Mouse (Mus musculus) kidney, postnatal 36 days (tissue): ENCODE results near the gene Lce1e.

ENCODE experiments used
- DNase-seq, 2 experiments: peaks; one replicate each; pipeline ENCODE4 v3.0.0; 2021 to 2022; ENCODE audit warnings: mixed read lengths in 2 of 2

Lce1e gene

DNA sequence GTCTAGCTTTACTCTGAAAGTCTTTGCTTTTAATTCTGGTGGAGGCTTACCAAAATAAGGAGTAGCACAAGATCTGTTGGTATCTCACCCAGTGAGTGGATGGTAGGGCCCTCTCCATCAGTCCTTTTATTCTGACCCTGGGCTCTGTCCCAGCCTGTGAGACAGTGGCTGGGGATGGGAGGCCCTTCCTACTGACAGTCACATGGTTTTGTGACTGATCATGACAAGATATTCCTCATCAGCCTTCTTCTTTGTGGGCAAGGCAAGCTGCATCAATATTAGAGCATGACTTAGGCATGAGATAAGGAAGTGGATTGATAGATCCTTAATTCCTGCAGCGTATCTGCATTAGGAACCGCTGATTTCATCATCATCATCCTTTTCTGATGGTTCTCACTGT lies at the start of gene Lce1e:
Lce1e (minus strand) TSS at position 101 of the 400 bp plus-strand sequence.
- no peak for DNase-seq

DNA sequence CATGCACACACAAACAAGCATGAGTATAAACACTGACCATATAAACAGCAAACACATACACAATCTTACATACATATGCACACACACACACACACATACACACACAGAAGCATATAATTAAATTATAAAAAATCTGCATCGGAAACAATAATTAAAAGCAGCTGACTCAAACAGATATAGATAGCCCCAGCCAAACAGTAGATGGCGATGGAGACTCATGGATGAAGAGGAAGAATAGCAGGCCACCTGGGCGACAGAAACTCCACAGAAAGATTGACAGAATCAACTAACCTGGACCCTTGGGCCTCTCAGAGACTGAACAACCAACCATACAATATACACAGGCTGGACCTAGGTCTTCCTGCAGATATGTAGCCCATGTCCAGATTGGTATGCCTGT lies 44.3 kb upstream of the Lce1e start:
- DNase-seq, result peak in 1 of 2 experiments; percentile 2

DNA sequence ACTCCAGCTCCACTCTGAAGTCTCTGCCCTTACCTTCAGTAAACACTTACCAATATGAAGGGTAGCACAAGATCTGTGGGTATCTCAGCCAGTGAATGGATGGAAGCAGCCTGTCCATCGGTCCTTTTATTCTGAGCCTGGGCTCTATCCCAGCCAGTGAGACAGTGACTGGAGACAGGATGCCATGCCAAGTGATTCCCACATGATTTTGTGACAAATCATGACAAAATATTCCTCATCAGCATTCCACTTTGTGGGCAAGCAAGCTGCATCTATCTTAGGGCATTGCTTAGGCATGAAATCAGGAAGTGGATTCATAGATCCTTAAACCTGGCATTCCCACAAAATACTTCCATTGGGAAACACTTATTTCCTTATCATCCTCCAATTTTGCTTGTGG lies 43.4 kb upstream of the Lce1e start, which contains the start of gene Lce1g:
Lce1g (minus strand) TSS at position 101 of the 400 bp plus-strand sequence.
- no peak for DNase-seq

DNA sequence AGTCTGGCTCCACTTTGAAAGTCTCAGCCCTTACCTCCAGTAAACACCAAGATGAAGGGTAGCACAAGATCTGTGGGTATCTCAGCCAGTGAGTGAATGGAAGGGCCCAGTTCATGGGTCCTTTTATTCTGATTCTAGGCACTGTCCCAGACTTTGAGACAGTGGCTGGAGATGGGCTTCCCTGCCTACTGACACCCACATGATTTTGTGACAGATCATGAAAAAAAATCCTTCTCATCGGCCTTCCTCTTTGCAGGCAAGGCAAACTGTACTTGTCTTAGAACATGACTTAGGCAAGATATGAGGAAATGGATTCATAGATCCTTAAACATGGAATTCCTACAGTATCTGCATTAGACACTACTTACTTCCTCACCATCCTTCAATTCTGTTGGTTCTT lies 30.1 kb upstream of the Lce1e start, which contains the start of gene Gm38119:
Gm38119 (minus strand) TSS at position 101 of the 400 bp plus-strand sequence.
- DNase-seq, result no peak

DNA sequence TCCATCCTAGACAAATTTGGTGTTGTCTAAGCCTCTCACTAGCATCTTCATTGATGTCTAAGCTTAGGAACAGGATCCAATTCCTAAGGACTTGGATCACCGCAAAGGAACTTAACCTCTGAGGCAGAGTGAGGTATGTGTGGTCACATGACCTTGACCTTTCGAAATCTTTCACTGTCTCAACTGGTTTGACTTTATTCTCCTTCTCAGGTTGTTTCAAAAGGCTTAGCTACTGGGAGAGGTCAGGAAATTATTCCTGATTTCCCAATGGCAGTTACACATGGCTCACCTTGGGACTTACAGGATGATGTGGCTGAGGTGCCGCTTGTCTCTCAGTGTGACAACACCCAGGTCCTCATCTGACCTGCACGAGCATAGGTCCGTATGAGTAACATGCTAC lies 13.8 kb upstream of the Lce1e start:
- no peak for DNase-seq

GRCm38 (mm10) chr3:92720250-92720649 lies 11.4 kb upstream of the Lce1e start, which contains the start of gene Lce1f:
Gene Lce1f (minus strand): TSS chr3:92720350.
- no peak for DNase-seq

DNA sequence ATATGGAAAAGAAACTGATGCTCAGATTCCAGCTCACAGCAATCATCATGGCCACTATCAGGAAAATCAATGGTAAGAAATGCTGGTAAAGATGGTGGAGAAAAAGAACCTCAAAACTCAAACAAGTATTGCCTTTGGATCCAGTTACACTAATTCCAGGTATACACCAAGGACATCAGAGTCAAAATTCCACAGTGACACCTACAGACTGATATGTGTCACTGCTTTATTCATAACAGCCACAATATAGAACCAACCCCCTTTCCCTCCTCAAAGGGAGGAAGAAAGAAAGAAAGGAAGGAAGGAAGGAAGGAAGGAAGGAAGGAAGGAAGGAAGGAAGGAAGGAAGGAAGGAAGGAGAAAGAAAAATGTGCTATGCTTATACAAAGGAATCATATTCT lies 6.2 kb upstream of the Lce1e start:
- no peak for DNase-seq

DNA sequence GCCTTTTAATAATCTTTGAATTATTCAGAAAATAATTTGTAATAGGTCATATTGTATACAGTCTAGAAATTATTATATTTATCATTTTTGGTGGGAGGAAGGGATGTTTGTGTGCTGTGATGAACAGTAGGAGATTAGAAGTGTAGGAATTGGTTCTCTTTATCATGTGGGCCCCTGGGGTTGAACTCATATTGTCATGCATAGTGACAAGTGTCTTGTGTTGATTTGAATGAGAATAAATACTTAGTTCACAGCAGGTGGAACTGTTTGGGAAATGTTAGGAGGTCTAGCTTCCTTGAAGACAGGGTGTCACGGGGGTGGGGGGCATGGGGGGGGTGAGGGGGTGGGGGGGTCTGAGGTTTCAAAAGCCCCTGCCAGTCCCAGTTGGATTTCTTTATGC lies 14.3 kb downstream of the Lce1e start:
- DNase-seq, result no peak

- DNase-seq, result no peak
Measured at GRCm38 (mm10) chr3:92691688-92692087, 17.2 kb downstream of the Lce1e start.

DNA sequence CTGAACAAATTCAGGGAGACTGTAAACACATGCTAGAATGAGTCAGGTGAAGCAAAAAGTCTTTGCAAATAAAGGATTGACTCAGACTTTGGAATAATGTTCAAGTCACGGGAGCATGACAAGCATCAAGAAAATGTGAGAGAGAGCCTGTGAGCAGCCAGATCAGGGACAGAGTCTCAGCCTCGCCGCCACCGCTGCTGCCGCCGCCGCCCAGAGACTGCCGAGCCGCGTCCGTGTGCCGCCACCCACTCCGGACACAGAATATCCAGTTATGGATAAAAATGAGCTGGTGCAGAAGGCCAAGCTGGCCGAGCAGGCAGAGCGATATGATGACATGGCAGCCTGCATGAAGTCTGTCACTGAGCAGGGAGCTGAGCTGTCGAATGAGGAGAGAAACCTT lies 19.7 kb downstream of the Lce1e start:
- DNase-seq, result peak; percentile 6 to 42

DNA sequence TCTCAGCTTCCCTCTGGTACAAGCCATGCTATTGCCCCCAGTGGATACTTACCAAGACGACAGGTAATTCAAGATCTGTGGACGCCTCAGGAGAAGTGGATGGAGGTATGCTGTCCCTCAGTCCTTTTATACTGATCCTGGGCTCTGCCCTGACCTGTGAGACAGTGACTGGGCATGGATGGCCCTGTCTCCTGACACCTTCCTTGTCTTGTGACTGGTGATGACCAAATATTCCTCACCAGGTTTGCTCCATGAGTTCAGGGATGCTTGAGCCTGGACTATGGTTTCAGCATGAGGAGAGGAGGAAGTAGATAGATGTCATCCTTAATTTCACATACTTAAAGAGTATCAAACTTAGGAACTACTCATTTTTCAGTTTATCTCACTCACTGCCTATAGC lies 21.8 kb downstream of the Lce1e start, which contains the start of gene Lce1d:
Lce1d (minus strand) TSS at position 101 of the 400 bp plus-strand sequence.
- DNase-seq, result no peak

GRCm38 (mm10) chr3:92678947-92679346 lies 29.9 kb downstream of the Lce1e start, which contains the start of gene Lce1c:
Gene Lce1c (plus strand): TSS chr3:92679247.
- no peak for DNase-seq

GRCm38 (mm10) chr3:92670215-92670614 lies 38.7 kb downstream of the Lce1e start, which contains the start of gene Lce1a2:
Gene Lce1a2 (minus strand): TSS chr3:92670315.
- DNase-seq, result no peak
